Mouse (Mus musculus): ENCODE measurements at regions not wholly inside any gene's neighbourhood (a gene's known extent, or its start where the extent isn't known, plus 50 kb on each side); places are given as distances from the start of the nearest gene placed in this dataset.

DNA sequence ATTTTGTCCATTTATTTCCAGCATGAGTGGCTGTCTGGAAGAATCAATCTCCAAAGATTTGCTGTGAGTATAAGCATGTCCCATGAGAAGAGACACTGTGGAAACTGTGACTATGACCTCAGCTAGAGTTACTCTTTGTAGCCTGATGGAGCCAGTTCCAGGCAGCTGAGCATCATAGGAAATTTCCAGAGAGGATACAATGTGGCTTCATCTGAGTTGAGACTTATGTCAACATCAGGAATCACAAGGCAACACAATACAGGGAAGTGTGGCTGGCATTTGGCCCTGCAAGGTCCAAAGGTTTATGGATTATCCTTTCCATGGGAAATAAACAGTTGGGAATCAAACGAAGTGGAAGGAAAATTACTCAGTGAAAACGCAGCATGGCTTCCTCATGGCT lies 82.6 kb downstream of the Fam76b start:
- TF ChIP-seq CTCF (IDR thresholded peaks at IDR 0.05; ENCODE audit: low read depth): no peak
- TF ChIP-seq EP300 (IDR thresholded peaks at IDR 0.05; ENCODE audit: low read depth): no peak
